Mouse (Mus musculus): ENCODE measurements around the gene Gas7. TPM values are rescaled to one million over a fixed set of nuclear protein-coding genes. Genes with fewer than 3 reads are reported as not detected.

The Gas7 gene
- total RNA-seq, 2 experiments from 2014 or later: 22.7 to 27.1 TPM

GRCm38 (mm10) chr11:67656366-67656765 is 201.1 kb downstream of the Gas7 start:
- DNase-seq: no peak

- DNase-seq: no peak
Measured at GRCm38 (mm10) chr11:67656811-67657210, 201.6 kb downstream of the Gas7 start.

- peak; percentile 42 for DNase-seq
Measured at GRCm38 (mm10) chr11:67657685-67658382, 202.6 kb downstream of the Gas7 start.

- DNase-seq: no peak
Measured at GRCm38 (mm10) chr11:67661465-67661864, 206.2 kb downstream of the Gas7 start.

GRCm38 (mm10) chr11:67663437-67663836 is 208.2 kb downstream of the Gas7 start:
- DNase-seq: no peak

GRCm38 (mm10) chr11:67664261-67664660 is 209.0 kb downstream of the Gas7 start:
- DNase-seq: no peak

- no peak for DNase-seq
Measured at GRCm38 (mm10) chr11:67664918-67665317, 209.7 kb downstream of the Gas7 start.

GRCm38 (mm10) chr11:67666129-67666528 is 210.9 kb downstream of the Gas7 start:
- DNase-seq: no peak

GRCm38 (mm10) chr11:67667531-67668332 is 212.5 kb downstream of the Gas7 start:
- DNase-seq: no peak

GRCm38 (mm10) chr11:67668460-67669007 is 213.3 kb downstream of the Gas7 start:
- DNase-seq: no peak

GRCm38 (mm10) chr11:67670031-67670430 is 214.8 kb downstream of the Gas7 start:
- DNase-seq: no peak

- DNase-seq: no peak
Measured at GRCm38 (mm10) chr11:67672140-67672539, 216.9 kb downstream of the Gas7 start.

GRCm38 (mm10) chr11:67675562-67676540 is 220.6 kb downstream of the Gas7 start:
- peak; percentile 34 for DNase-seq

- no peak for DNase-seq
Measured at GRCm38 (mm10) chr11:67679300-67679699, 224.1 kb downstream of the Gas7 start.

- no peak for DNase-seq
Measured at GRCm38 (mm10) chr11:67679930-67680329, 224.7 kb downstream of the Gas7 start.

- no peak for DNase-seq
Measured at GRCm38 (mm10) chr11:67681871-67682270, 226.6 kb downstream of the Gas7 start.

- DNase-seq: no peak
Measured at GRCm38 (mm10) chr11:67686109-67686508, 230.9 kb downstream of the Gas7 start.

GRCm38 (mm10) chr11:67694703-67695376 is 239.6 kb downstream of the Gas7 start, which contains the start of gene Rcvrn:
Gene Rcvrn (plus strand): TSS chr11:67695326.
- no peak for DNase-seq

- DNase-seq: no peak
Measured at GRCm38 (mm10) chr11:67712976-67713375, 257.7 kb downstream of the Gas7 start.

- DNase-seq: no peak
Measured at GRCm38 (mm10) chr11:67715382-67715781, 260.1 kb downstream of the Gas7 start.

GRCm38 (mm10) chr11:67721485-67721884 is 266.2 kb downstream of the Gas7 start:
- DNase-seq: no peak
